Mouse (Mus musculus): ENCODE results near the gene Map3k12.

DNA sequence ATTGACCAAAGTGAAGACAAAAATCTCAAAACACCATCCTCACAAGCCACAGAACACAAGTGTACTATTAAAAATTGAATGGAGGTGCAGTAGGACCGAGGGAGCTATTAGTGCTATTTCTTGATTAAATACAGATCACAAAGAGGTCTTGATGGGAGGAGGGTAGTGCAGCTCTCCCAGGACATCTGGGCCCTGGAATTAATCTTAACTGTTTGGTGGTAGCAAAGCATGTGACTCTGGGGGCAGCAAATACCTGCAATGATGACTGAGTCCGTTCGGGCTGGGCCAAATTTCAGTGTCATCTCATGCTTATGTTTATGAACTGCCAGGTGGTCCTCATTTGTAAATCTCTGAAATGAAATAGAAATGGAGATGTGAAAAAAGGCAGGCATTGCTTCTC, 46.2 kb upstream of the Map3k12 start:
- no peak for TF ChIP-seq CTCF (IDR thresholded peaks at IDR 0.05; ENCODE audit: low read depth)
- no peak for TF ChIP-seq EP300 (IDR thresholded peaks at IDR 0.05; ENCODE audit: low read depth)
